Mouse (Mus musculus) lung, embryonic 14.5 days (tissue): ENCODE results near the gene Clic4. TPM values are rescaled to one million over a fixed set of nuclear protein-coding genes. Genes with fewer than 3 reads are reported as not detected.

Experiments used
- ATAC-seq: fragments of 200-750 bp; cut with Nextera tagmentation; 2 replicates; pipeline ENCODE4 v1.8.0; 2017; ENCODE audit warnings: mild to moderate bottlenecking, moderate TSS enrichment, moderate library complexity; ENCODE audit not compliant: insufficient read depth
- DNase-seq: peaks from one replicate; pipeline ENCODE4 v3.0.0-alpha.2; 2015
- H3K27ac ChIP-seq: fragments of 300-500 bp; sonication (generic); 2 replicates; pipeline ENCODE4 v1.5.1; 2014; ENCODE audit warnings: low read depth, mild to moderate bottlenecking, moderate library complexity
- H3K27me3 ChIP-seq: fragments of 300-500 bp; sonication (generic); 2 replicates; pipeline ENCODE4 v1.6.1; 2014; ENCODE audit warnings: low read length, control low read depth; ENCODE audit not compliant: insufficient read depth
- H3K36me3 ChIP-seq: fragments of 300-500 bp; sonication (generic); 2 replicates; pipeline ENCODE4 v1.6.1; 2014; ENCODE audit warnings: control low read depth; ENCODE audit not compliant: insufficient read depth
- H3K4me1 ChIP-seq: fragments of 300-500 bp; sonication (generic); 2 replicates; pipeline ENCODE4 v1.6.1; 2014; ENCODE audit warnings: antibody characterized with exemption, control low read depth; ENCODE audit not compliant: insufficient read depth
- H3K4me2 ChIP-seq: fragments of 300-500 bp; sonication (generic); 2 replicates; pipeline ENCODE4 v1.6.1; 2014; ENCODE audit warnings: mild to moderate bottlenecking
- H3K4me3 ChIP-seq: fragments of 300-500 bp; sonication (generic); 2 replicates; pipeline ENCODE4 v1.5.1; 2014; ENCODE audit warnings: low read depth, low read length
- H3K9ac ChIP-seq: fragments of 300-500 bp; sonication (generic); 2 replicates; pipeline ENCODE4 v1.6.1; 2014
- H3K9me3 ChIP-seq: fragments of 300-500 bp; sonication (generic); 2 replicates; pipeline ENCODE4 v1.6.1; 2016; ENCODE audit warnings: low read depth, low read length, control low read depth
- CTCF ChIP-seq: IDR thresholded peaks from 2 replicates; pipeline ENCODE4 v1.5.1; 2016; ENCODE audit warnings: antibody characterized with exemption, low read depth
- WGBS: fragments of 180-500 bp; shearing (Covaris S2); extraction: QIAGEN DNeasy Blood & Tissue Kit; methylation state at CpG from one replicate; pipeline ENCODE4 v1.1.7; 2014; 5-methylcytosine and 5-hydroxymethylcytosine counted together
- polyA plus RNA-seq: library from polyadenylated mRNA; unstranded; fragments of >200 nt; fragmentation: Nextera tagmentation; extraction: Ambion mirVana; gene quantifications from 2 replicates; pipeline ENCODE4 v1.2.1, GENCODE M21; 2014

The Clic4 gene
- polyA plus RNA-seq, 1 experiment from 2014 or later = 133 TPM

GRCm38 (mm10) chr4:135292477-135293089, 20.0 kb upstream of the Clic4 start:
- H3K36me3 ChIP-seq = no peaks in the 10 kb centered on the region
- peak; percentile 66 for ATAC-seq
- no peak for TF ChIP-seq CTCF
- peak overlapping the region; percentile 22 for H3K9ac ChIP-seq
- H3K27ac ChIP-seq = no peak overlapping the region
- H3K4me1 ChIP-seq = peaks cover 7% of the 10 kb centered on the region; the same call in 1 of the 2 replicates
- peak overlapping the region; percentile 50 for H3K4me2 ChIP-seq
- no peak overlapping the region for H3K4me3 ChIP-seq
- no peaks in the 10 kb centered on the region for H3K27me3 ChIP-seq
- H3K9me3 ChIP-seq = no peaks in the 10 kb centered on the region
- WGBS = 7% methylated on average over 12 of the region's 12 CpGs
- peak; percentile 52 for DNase-seq

GRCm38 (mm10) chr4:135291841-135292240, 19.2 kb upstream of the Clic4 start:
- Histone ChIP-seq H3K4me3 (no peak overlapping the region), H3K4me1 (peaks cover 12% of the 10 kb centered on the region), H3K9me3 (no peaks in the 10 kb centered on the region), H3K9ac (no peak overlapping the region), H3K27ac (no peak overlapping the region), H3K4me2 (no peak overlapping the region), H3K27me3 (no peaks in the 10 kb centered on the region), H3K36me3 (no peaks in the 10 kb centered on the region)
- 26% methylated on average over 6 of the region's 6 CpGs for WGBS
- TF ChIP-seq CTCF = no peak
- DNase-seq (no peak), ATAC-seq (no peak)

GRCm38 (mm10) chr4:135291199-135291598, 18.6 kb upstream of the Clic4 start:
- 68% methylated on average over 8 of the region's 8 CpGs for WGBS
- ATAC-seq = no peak
- no peak for DNase-seq
- no peak overlapping the region for H3K4me3 ChIP-seq
- no peak overlapping the region for H3K4me2 ChIP-seq
- no peaks in the 10 kb centered on the region for H3K9me3 ChIP-seq
- no peaks in the 10 kb centered on the region for H3K27me3 ChIP-seq
- no peak overlapping the region for H3K9ac ChIP-seq
- H3K27ac ChIP-seq = no peak overlapping the region
- H3K4me1 ChIP-seq = peaks cover 18% of the 10 kb centered on the region
- no peak for TF ChIP-seq CTCF
- no peaks in the 10 kb centered on the region for H3K36me3 ChIP-seq

GRCm38 (mm10) chr4:135287975-135288374, 15.4 kb upstream of the Clic4 start:
- Histone ChIP-seq H3K4me1 (peaks cover 27% of the 10 kb centered on the region), H3K9me3 (no peaks in the 10 kb centered on the region), H3K9ac (no peak overlapping the region), H3K36me3 (no peaks in the 10 kb centered on the region), H3K4me2 (peak overlapping the region; percentile 12; the same call in 1 of the 2 replicates), H3K4me3 (no peak overlapping the region), H3K27me3 (no peaks in the 10 kb centered on the region), H3K27ac (peak overlapping the region; percentile 76; the same call in 1 of the 2 replicates)
- ATAC-seq (no peak), DNase-seq (no peak)
- WGBS = 25% methylated on average over 3 of the region's 3 CpGs
- TF ChIP-seq CTCF = no peak

- Histone ChIP-seq H3K4me2 (peak overlapping the region; percentile 51), H3K27ac (peak overlapping the region; percentile 76), H3K9ac (peak overlapping the region; percentile 36), H3K4me3 (peak overlapping the region; percentile 15; the same call in 1 of the 2 replicates), H3K36me3 (no peaks in the 10 kb centered on the region), H3K27me3 (no peaks in the 10 kb centered on the region), H3K4me1 (peaks cover 21% of the 10 kb centered on the region), H3K9me3 (no peaks in the 10 kb centered on the region)
- WGBS = 7% methylated on average over 16 of the region's 16 CpGs
- ATAC-seq (peak; percentile 78), DNase-seq (peak; percentile 77)
- no peak for TF ChIP-seq CTCF
Observed at GRCm38 (mm10) chr4:135286833-135287395, 14.3 kb upstream of the Clic4 start.

- Histone ChIP-seq H3K4me3 (no peak overlapping the region), H3K9me3 (no peaks in the 10 kb centered on the region), H3K36me3 (no peaks in the 10 kb centered on the region), H3K9ac (no peak overlapping the region), H3K4me1 (peaks cover 20% of the 10 kb centered on the region), H3K27me3 (no peaks in the 10 kb centered on the region), H3K4me2 (peak overlapping the region; percentile 51; the same call in 1 of the 2 replicates), H3K27ac (peak overlapping the region; percentile 76)
- DNase-seq (no peak), ATAC-seq (no peak)
- 58% methylated on average over 12 of the region's 12 CpGs for WGBS
- TF ChIP-seq CTCF = no peak
Observed at GRCm38 (mm10) chr4:135286033-135286622, 13.5 kb upstream of the Clic4 start.

GRCm38 (mm10) chr4:135285436-135285835, 12.8 kb upstream of the Clic4 start:
- Histone ChIP-seq H3K4me1 (peaks cover 20% of the 10 kb centered on the region), H3K27me3 (no peaks in the 10 kb centered on the region), H3K4me2 (no peak overlapping the region), H3K9ac (no peak overlapping the region), H3K9me3 (no peaks in the 10 kb centered on the region), H3K27ac (no peak overlapping the region), H3K36me3 (no peaks in the 10 kb centered on the region), H3K4me3 (no peak overlapping the region)
- TF ChIP-seq CTCF = no peak
- ATAC-seq = no peak
- peak; percentile 48 for DNase-seq
- WGBS = 45% methylated on average over 8 of the region's 8 CpGs
